In genomic region chr12:70799231-70800002, GRCm38 (mm10) we compare ENCODE assay signal across 8 mouse cellular contexts. TPM values are rescaled to one million over a fixed set of nuclear protein-coding genes. Genes with fewer than 3 reads are reported as not detected.
DNase-seq lines count a peak whose midpoint lies in the region; ATAC-seq lines count a peak whose summit lies in the region.

No protein-coding gene starts in this region.

- H3K4me1 ChIP-seq in kidney, embryonic 16.5 days (ENCODE audit: insufficient read depth, low read length): peaks cover 11% of the 10 kb centered on the region
- H3K4me1 ChIP-seq in intestine, embryonic 15.5 days (replicated peaks): peaks cover 14% of the 10 kb centered on the region
- peaks cover 10% of the 10 kb centered on the region for H3K4me1 ChIP-seq in forebrain, embryonic 16.5 days (replicated peaks; ENCODE audit: control insufficient read depth, insufficient read depth, low read length)

- 31% methylated on average over 19 of the region's 19 CpGs for WGBS in kidney, embryonic 16.5 days
- 25% methylated on average over 19 of the region's 19 CpGs for WGBS in intestine, embryonic 15.5 days
- 54% methylated on average over 19 of the region's 19 CpGs for WGBS in forebrain, embryonic 16.5 days

- no peaks in the 10 kb centered on the region for H3K9me3 ChIP-seq in kidney, embryonic 16.5 days (ENCODE audit: low read length)
- no peaks in the 10 kb centered on the region for H3K9me3 ChIP-seq in intestine, embryonic 15.5 days
- H3K9me3 ChIP-seq in forebrain, embryonic 16.5 days (ENCODE audit: control insufficient read depth, low read length): no peaks in the 10 kb centered on the region

- H3K27ac ChIP-seq in kidney, embryonic 16.5 days (ENCODE audit: low read length): peak overlapping the region; percentile 2; the same call in 1 of the 2 replicates
- H3K27ac ChIP-seq in intestine, embryonic 15.5 days: no peak overlapping the region
- H3K27ac ChIP-seq in forebrain, embryonic 16.5 days (ENCODE audit: low read length): no peak overlapping the region

- no peak for DNase-seq in kidney, adult 9 months
- peak; percentile 42 for DNase-seq in embryo, embryonic 10.5 days (ENCODE audit: low spot score)
- DNase-seq in right cerebral cortex, postnatal 14 days: peak; percentile 13
- no peak for DNase-seq in cerebellum, adult 11 months
- DNase-seq in neural tube, embryonic 10.5 days (ENCODE audit: extremely low spot score, low spot score): no peak

- H3K9ac ChIP-seq in kidney, embryonic 16.5 days (replicated peaks; ENCODE audit: low read length): 0 out of 2 replicates have a peak overlapping the region, but pooled peaks have one; percentile 19
- H3K9ac ChIP-seq in intestine, embryonic 15.5 days: no peak overlapping the region
- H3K9ac ChIP-seq in forebrain, embryonic 16.5 days (replicated peaks; ENCODE audit: low read depth, low read length): no peak overlapping the region

- H3K4me3 ChIP-seq in kidney, embryonic 16.5 days (ENCODE audit: low read length): no peak overlapping the region
- no peak overlapping the region for H3K4me3 ChIP-seq in intestine, embryonic 15.5 days (replicated peaks)
- H3K4me3 ChIP-seq in forebrain, embryonic 16.5 days (replicated peaks; ENCODE audit: low read length): no peak overlapping the region

- no peaks in the 10 kb centered on the region for H3K36me3 ChIP-seq in kidney, embryonic 16.5 days (ENCODE audit: insufficient read depth, low read length)
- no peaks in the 10 kb centered on the region for H3K36me3 ChIP-seq in intestine, embryonic 15.5 days
- H3K36me3 ChIP-seq in forebrain, embryonic 16.5 days (ENCODE audit: control insufficient read depth, insufficient read depth): no peaks in the 10 kb centered on the region

- no peaks in the 10 kb centered on the region for H3K27me3 ChIP-seq in kidney, embryonic 16.5 days (ENCODE audit: insufficient read depth, low read length)
- no peaks in the 10 kb centered on the region for H3K27me3 ChIP-seq in intestine, embryonic 15.5 days (replicated peaks)
- H3K27me3 ChIP-seq in forebrain, embryonic 16.5 days (replicated peaks; ENCODE audit: control insufficient read depth, insufficient read depth, low read length): no peaks in the 10 kb centered on the region

- peak; percentile 61; the same call in 1 of the 2 replicates for ATAC-seq in kidney, embryonic 16.5 days (ENCODE audit: low FRiP score, low TSS enrichment)
- ATAC-seq in intestine, embryonic 15.5 days: peak; percentile 88
- ATAC-seq in forebrain, embryonic 16.5 days: no peak

- peak overlapping the region; percentile 24 for H3K4me2 ChIP-seq in kidney, embryonic 16.5 days (replicated peaks; ENCODE audit: low read depth, low read length)
- peak overlapping the region; percentile 37 for H3K4me2 ChIP-seq in intestine, embryonic 15.5 days (replicated peaks)
- H3K4me2 ChIP-seq in forebrain, embryonic 16.5 days (ENCODE audit: low read length): no peak overlapping the region

RNA-seq across cellular contexts. Expression of gene Frmd6, which starts 25.9 kb away (rescaled TPM):
- 21.8 and 22.7 TPM in 2 replicates for polyA plus RNA-seq in kidney, embryonic 16.5 days (2015; fragmentation: Nextera tagmentation; extraction: Ambion mirVana)
- 14.1 and 14.4 TPM in 2 replicates for polyA plus RNA-seq in intestine, embryonic 15.5 days (2015; fragmentation: Nextera tagmentation; extraction: Ambion mirVana)
- polyA plus RNA-seq in forebrain, embryonic 16.5 days (2015; fragmentation: Nextera tagmentation; extraction: Ambion mirVana): 12.5 and 16.6 TPM in 2 replicates

Comparison
In these comparisons a context has a peak if more than half of its experiments do, and no peak if none do; other contexts are left out.
1. DNase-seq: peak in embryo, embryonic 10.5 days (single experiment) and right cerebral cortex, postnatal 14 days (single experiment); none in kidney, adult 9 months (single experiment), cerebellum, adult 11 months (single experiment) and neural tube, embryonic 10.5 days (single experiment).